Mouse (Mus musculus) gastrocnemius, postnatal 10 days (tissue): ENCODE results near the gene Lpcat4. TPM values are rescaled to one million over a fixed set of nuclear protein-coding genes. Genes with fewer than 3 reads are reported as not detected.

ENCODE experiments used
- total RNA-seq, 2 experiments: library from RNA; stranded (reverse); gene quantifications; 2 replicates each; pipeline ENCODE4 v1.2.3; 2021

Gene Lpcat4
- total RNA-seq, 2 experiments from 2014 or later = 3.0 to 5.3 TPM

Other genes starting within 250 kb of the Lpcat4 start
- not detected for gene Olfr1309, start 249.2 kb upstream of the Lpcat4 start, total RNA-seq
- gene Olfr1310, start 226.8 kb upstream of the Lpcat4 start, total RNA-seq = not detected
- not detected for gene Olfr1311, start 215.1 kb upstream of the Lpcat4 start, total RNA-seq
- not detected for gene Olfr1312, start 189.2 kb upstream of the Lpcat4 start, total RNA-seq
- gene Olfr1313, start 161.6 kb upstream of the Lpcat4 start, total RNA-seq = not detected
- not detected for gene Olfr1314, start 142.7 kb upstream of the Lpcat4 start, total RNA-seq
- not detected for gene Olfr1315-ps1, start 124.0 kb upstream of the Lpcat4 start, total RNA-seq
- not detected for gene Olfr1316, start 104.5 kb upstream of the Lpcat4 start, total RNA-seq
- gene Olfr1317, start 99.1 kb upstream of the Lpcat4 start, total RNA-seq = not detected
- gene Olfr1318, start 85.3 kb upstream of the Lpcat4 start, total RNA-seq = not detected
- not detected for gene Nutm1, start 19.8 kb downstream of the Lpcat4 start, total RNA-seq
- gene Nop10, start 22.5 kb downstream of the Lpcat4 start, total RNA-seq = 10 to 100 TPM; 56.0 to 60.4 TPM
- 10 to 100 TPM; 27.0 to 33.3 TPM for gene Slc12a6, start 26.4 kb downstream of the Lpcat4 start, total RNA-seq
- gene Gm21985, start 26.8 kb downstream of the Lpcat4 start, total RNA-seq = under 1 TPM in 1 of 2 experiments, not detected in 1; 0.18 TPM
- 10 to 100 TPM; 71.0 to 73.7 TPM for gene Emc4, start 128.6 kb downstream of the Lpcat4 start, total RNA-seq
- 1 to 10 TPM; 7.1 to 9.4 TPM for gene Katnbl1, start 139.7 kb downstream of the Lpcat4 start, total RNA-seq
- gene Emc7, start 215.5 kb downstream of the Lpcat4 start, total RNA-seq = 10 to 100 TPM; 14.0 to 15.2 TPM
- under 1 TPM in 1 of 2 experiments, not detected in 1; 0.16 TPM for gene Chrm5, start 241.3 kb downstream of the Lpcat4 start, total RNA-seq